Mouse (Mus musculus) effector memory CD4-positive, alpha-beta T cell, adult 7 months (primary cell): ENCODE results near the gene Tmem79. TPM values are rescaled to one million over a fixed set of nuclear protein-coding genes. Genes with fewer than 3 reads are reported as not detected.

Experiments used
- polyA plus RNA-seq: library from polyadenylated mRNA; unstranded; fragments of 100-300 nt; shearing (Covaris generic); gene quantifications from one replicate; pipeline ENCODE4 v1.2.1, GENCODE M21; 2017

The Tmem79 gene
- polyA plus RNA-seq = 0.46 TPM

GRCm38 (mm10) chr3:88336058-88337013 is at the start of gene Tmem79, which contains the start of gene Smg5:
TSS of gene Tmem79 (minus strand) at chr3:88336148.
TSS of gene Smg5 (plus strand) at chr3:88336260.

GRCm38 (mm10) chr3:88384364-88384763 is 48.4 kb upstream of the Tmem79 start, which contains the start of gene Bglap:
TSS of gene Bglap (minus strand) at chr3:88384464.

GRCm38 (mm10) chr3:88378599-88378998 is 42.7 kb upstream of the Tmem79 start, which contains the start of gene Bglap2:
TSS of gene Bglap2 (minus strand) at chr3:88378699.

GRCm38 (mm10) chr3:88372643-88373042 is 36.7 kb upstream of the Tmem79 start, which contains the start of gene Bglap3:
TSS of gene Bglap3 (minus strand) at chr3:88372743.

DNA sequence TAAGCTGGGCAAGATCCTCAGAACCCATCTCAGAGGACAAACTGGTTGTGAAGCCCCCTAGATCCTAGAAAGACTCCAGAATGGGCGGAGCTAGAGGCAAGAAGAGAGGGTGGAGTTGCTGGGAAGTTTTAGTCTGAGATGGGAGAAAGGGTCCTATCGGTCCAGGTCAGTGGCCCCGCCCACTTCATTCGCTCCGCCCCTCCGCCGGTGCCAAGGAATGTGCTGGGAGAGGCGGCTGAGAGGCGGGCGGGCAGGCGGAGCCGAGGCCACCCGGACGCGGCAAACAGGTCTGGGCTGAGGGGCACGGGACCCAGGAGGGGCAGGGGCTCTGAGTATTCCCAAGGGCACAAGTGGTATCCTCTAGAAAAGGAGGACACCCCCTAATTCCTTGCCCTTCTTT is 28.4 kb upstream of the Tmem79 start, which contains the start of gene Paqr6:
Gene Paqr6 (plus strand): TSS at position 248 of the 400 bp plus-strand sequence.

DNA sequence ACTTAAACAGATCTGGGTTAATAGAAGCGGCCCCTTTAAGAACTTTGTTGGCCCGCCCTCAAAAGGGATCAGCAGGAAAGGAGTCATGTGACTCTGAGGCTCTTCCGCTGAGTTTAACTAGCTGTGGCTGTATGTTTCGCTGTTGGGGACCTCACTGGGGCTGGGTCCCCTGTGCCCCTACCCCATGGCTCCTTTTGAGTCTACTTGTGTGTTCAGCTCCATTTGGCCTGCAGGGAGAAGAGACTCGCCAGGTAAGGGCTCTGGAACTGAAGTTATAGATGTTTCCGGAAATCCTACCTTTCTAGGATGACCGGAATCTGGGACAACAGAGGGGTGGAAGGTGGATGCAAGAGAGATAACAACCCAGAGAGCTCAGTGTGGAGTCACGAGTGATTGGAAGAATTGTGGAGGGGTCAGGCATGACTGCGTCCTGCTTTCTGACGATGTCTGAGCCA is 11.0 kb downstream of the Tmem79 start, which contains the start of gene Glmp:
Gene Glmp (plus strand): TSS at position 73 of the 455 bp plus-strand sequence.

DNA sequence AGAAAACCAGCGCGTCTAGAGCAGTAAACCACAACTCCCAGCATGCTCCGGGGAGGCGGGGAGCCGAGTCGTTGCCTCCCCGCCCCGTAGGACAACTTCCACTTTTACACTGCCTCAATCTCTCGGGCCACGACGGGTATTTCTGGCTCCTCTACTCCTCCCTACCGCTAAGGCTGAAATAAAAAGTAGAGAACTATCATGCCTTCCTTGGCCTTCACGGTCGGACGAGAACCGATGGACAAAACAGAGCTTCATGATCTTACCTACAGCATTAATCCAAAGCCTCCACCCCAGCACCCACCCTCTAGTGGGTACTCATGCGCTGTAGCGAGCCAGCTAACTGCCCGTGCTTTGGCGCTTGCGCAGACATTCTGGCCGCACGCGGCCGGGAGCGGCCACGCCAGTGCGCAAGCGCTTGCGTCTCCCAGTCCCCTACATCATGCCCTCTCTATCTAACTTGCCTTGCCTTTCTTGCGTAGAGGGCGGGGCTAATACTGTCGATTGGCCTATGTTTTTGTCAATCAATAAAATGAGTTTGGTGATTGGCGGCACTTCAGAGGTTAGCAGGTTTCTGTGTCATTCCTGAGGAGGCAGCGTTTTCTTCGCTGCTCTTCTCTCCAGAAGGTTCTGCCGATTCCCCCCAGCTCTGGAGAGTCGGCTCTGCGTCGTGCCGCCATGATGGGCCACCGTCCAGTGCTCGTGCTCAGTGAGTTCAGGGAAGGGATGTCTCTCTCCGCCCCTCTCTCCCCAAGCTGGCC is 39.2 kb downstream of the Tmem79 start, which contains the start of the genes Tsacc and Cct3:
Gene Tsacc (minus strand): TSS at position 439 of the 758 bp plus-strand sequence.
Gene Cct3 (plus strand): TSS at position 556 of the 758 bp plus-strand sequence.

GRCm38 (mm10) chr3:88287110-88287509 is 48.8 kb downstream of the Tmem79 start, which contains the start of gene Gm38392:
TSS of gene Gm38392 (minus strand) at chr3:88287210.

Other genes with a start within 250 kb of the Tmem79 start
- 168 TPM for gene Mef2d, start 193.8 kb downstream of the Tmem79 start, polyA plus RNA-seq
- gene Rhbg, start 81.4 kb downstream of the Tmem79 start, polyA plus RNA-seq = not detected
- gene Gm38392, start 48.9 kb downstream of the Tmem79 start, polyA plus RNA-seq = not detected
- gene Tsacc, start 39.1 kb downstream of the Tmem79 start, polyA plus RNA-seq = 4.1 TPM
- gene Cct3, start 39.0 kb downstream of the Tmem79 start, polyA plus RNA-seq = 309 TPM
- gene Glmp, start 11.1 kb downstream of the Tmem79 start, polyA plus RNA-seq = 191 TPM
- gene Smg5, start 112 bp upstream of the Tmem79 start, polyA plus RNA-seq = 35.6 TPM
- not detected for gene Paqr6, start 28.4 kb upstream of the Tmem79 start, polyA plus RNA-seq
- not detected for gene Bglap3, start 36.6 kb upstream of the Tmem79 start, polyA plus RNA-seq
- gene Bglap2, start 42.6 kb upstream of the Tmem79 start, polyA plus RNA-seq = not detected
- gene Bglap, start 48.3 kb upstream of the Tmem79 start, polyA plus RNA-seq = not detected
- gene Pmf1, start 74.2 kb upstream of the Tmem79 start, polyA plus RNA-seq = 30.9 TPM
- gene Slc25a44, start 89.0 kb upstream of the Tmem79 start, polyA plus RNA-seq = 14.6 TPM
- gene Sema4a, start 125.0 kb upstream of the Tmem79 start, polyA plus RNA-seq = 162 TPM
- gene Lmna, start 173.8 kb upstream of the Tmem79 start, polyA plus RNA-seq = 189 TPM
- 0.06 TPM for gene Mex3a, start 196.2 kb upstream of the Tmem79 start, polyA plus RNA-seq
- gene Rab25, start 212.2 kb upstream of the Tmem79 start, polyA plus RNA-seq = not detected
- gene Lamtor2, start 216.9 kb upstream of the Tmem79 start, polyA plus RNA-seq = 126 TPM
- gene Ubqln4, start 217.6 kb upstream of the Tmem79 start, polyA plus RNA-seq = 35.6 TPM
- 65.0 TPM for gene Ssr2, start 239.7 kb upstream of the Tmem79 start, polyA plus RNA-seq